Mouse (Mus musculus) layer of hippocampus, postnatal 10 days (tissue): ENCODE measurements around the gene Dnajc25. TPM values are rescaled to one million over a fixed set of nuclear protein-coding genes. Genes with fewer than 3 reads are reported as not detected.

Experiments used
- DNase-seq, 2 experiments: peaks; one replicate each; pipeline ENCODE4 v3.0.0; 2021; ENCODE audit warnings: low spot score in 2 of 2
- long read RNA-seq: library from polyadenylated mRNA; stranded (forward); transcript quantifications from one replicate; pipeline ENCODE4 v2.0.0, GENCODE M21; 2023
- total RNA-seq, 2 experiments: library from RNA; stranded (reverse); gene quantifications; 2 replicates each; pipeline ENCODE4 v1.2.3; 2021

Gene Dnajc25
- total RNA-seq = 1 to 10 TPM; 7.0 to 7.7 TPM
- long read RNA-seq, full-length matches to known transcripts = 7 of 7 reads
- long read RNA-seq, partial matches to known transcripts = 0 of 7 reads
- long read RNA-seq, other reads (novel, unspliced or antisense) = 0 of 7 reads

GRCm38 (mm10) chr4:58994762-58995161, at the start of gene Dnajc25:
Gene Dnajc25 (plus strand): TSS chr4:58995062.
- DNase-seq = no peak

GRCm38 (mm10) chr4:58948391-58948790, 46.5 kb upstream of the Dnajc25 start:
- no peak for DNase-seq

DNA sequence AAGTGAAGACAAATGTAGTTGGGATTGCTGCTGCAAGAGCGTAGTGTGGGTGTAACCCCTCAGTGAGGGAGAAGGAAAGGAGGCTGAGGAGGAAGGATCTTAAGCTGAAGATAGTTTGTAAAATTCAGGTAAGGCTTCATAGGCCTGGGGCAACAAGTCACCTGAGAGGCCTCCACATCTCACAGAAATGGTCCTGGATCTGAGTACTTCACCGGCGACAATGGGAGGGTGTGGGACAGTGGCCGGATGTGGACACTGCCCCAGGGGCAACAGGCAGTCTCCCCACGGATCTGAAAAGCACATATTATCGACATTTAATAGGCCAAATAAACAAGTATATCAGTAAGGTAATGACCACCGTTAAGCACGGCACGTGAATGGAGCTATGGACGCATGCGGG, 42.2 kb upstream of the Dnajc25 start:
- DNase-seq = no peak

DNA sequence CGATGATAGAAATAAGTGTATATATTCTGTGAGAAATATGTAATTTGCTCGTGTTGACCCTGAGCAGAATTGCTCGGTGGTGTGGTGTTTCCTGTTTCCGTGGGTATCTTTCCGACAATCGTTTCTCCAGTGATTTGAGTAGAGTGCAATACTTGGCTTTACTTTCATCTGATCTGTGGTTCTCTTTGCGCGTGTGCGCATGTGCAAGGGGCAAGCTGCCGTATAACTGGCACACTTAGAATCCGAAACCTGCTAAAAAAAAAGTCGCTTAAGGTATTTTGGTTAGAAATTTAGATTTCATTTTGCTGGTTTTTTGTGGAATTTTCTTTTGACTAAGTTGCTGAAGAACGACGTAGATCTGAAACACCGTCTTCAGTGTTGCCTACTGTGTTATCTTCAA, 33.1 kb upstream of the Dnajc25 start:
- no peak for DNase-seq

GRCm38 (mm10) chr4:58963271-58963670, 31.6 kb upstream of the Dnajc25 start:
- no peak for DNase-seq

- no peak for DNase-seq
These were observed 29.7 kb upstream of the Dnajc25 start for GRCm38 (mm10) chr4:58965136-58965535.

DNA sequence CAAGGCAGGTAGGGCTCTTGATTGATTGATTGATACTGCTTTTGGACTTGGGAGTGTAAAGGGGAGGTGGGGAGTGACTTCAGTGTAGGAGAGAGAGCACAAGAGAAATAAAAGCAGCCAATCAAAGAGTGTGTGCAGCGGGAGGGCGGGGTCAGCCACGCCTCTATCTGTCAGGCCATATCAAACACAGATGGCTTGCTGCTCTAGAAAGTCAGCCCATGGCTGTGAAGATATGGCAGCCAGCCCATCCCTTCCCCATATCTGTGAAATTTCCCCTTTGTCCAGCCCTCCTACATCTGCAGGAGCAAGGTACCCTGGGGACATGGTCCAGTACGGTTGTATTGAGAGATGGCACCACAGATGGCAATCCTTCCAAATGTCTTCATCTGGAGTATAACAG, 24.2 kb upstream of the Dnajc25 start:
- DNase-seq = no peak

GRCm38 (mm10) chr4:58975711-58976110, 19.2 kb upstream of the Dnajc25 start:
- DNase-seq = no peak

DNA sequence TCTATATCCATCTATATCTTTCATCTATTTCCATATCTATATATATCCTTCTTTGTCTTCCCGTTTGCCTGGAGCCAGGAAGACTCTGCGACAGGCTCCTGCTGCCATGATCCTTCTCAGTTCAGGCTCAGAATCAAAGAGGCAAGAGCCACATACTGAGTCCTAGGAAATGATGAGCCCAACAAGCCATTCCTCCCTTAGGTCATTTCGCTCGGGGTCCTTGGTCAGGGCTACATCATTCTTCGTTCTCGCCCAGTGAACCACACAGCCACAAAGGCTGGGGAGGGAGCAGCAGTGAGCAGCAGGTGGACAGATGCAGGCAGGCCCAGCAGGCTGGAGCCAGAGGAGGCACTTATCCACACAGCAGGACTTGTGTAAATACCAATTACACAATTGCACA, 13.4 kb upstream of the Dnajc25 start:
- DNase-seq = no peak

DNA sequence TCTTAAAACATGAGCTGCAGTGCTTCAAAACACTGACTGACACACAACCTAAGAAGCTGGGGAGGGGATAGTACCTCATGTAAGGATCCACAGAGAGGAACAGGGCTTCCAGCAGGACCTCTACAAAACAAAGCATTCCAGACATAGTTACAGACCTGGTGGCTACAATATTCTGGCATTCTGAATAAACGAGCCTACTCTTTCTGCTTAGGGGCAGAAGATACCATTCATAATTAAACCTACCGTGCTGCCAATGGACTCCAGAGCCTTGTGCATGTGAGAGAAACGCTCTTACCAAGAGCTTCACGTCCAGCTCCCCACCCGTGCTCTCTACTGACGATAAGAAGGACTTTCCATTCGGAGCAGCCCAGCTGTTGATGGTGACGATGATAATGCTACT, 12.1 kb upstream of the Dnajc25 start:
- no peak for DNase-seq

GRCm38 (mm10) chr4:58985157-58985648, 9.7 kb upstream of the Dnajc25 start:
- peak; percentile 88 to 89 for DNase-seq

DNA sequence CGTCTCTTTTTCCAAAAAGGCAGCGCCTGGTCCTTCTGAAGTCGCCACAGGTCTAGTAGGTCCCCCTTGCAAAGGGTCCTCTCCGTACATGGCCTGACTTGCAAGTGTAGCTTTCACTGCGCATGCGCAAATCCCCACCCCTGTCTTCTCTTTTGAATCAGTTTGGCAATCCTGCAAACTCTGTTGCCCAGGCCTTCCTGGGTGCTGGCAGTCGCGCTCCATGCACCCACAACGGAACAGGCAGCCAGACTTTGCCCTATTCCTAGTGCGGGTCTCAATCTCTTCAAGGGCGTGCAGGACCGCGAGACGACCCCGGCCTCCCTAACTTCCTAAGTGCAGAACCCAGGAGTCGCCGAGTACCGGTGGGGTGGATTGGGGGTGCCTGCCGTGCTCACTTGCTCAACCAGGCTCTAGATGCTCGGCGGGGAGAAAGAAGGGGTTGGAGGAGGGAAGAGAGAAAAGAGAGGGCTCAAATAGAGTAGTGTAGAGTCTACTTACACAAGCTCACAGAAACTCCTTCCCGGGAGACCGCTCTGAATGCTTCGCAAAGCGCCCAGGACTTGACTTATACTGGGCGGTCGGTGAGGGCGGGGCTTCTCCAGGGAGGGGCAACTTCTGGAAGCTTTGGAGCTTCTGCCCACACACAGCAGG, 8.2 kb upstream of the Dnajc25 start, which contains the start of gene Ptgr1:
TSS of gene Ptgr1 (minus strand) at position 580 of the 651 bp plus-strand sequence.
- peak; percentile 72 to 85 for DNase-seq

GRCm38 (mm10) chr4:58989303-58989898, 5.5 kb upstream of the Dnajc25 start:
- no peak for DNase-seq

GRCm38 (mm10) chr4:58990609-58991434, 4.0 kb upstream of the Dnajc25 start:
- no peak for DNase-seq

GRCm38 (mm10) chr4:58992195-58992594, 2.7 kb upstream of the Dnajc25 start:
- DNase-seq = no peak

DNA sequence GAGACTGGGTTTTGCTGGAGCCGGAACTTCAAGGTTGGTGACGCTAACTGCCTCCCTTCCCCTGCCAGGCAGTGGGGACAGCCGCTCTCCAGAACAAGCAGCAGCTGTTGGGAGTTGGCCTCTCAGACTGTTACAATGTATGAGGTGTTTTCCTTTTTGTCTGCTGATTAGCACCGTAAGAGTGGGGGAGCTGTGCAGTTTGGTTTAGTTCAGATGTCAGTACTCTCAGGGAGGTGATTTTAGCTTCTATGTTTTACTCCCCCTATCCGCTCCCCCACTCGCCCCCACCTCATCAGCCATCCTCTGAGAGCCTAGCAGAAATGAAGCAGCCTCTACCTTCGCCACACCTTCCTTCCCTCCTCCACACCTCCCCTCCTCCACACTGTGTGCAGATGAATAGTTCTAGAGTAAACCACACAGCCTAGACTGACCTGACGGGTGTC, 410 bp downstream of the Dnajc25 start:
- no peak for DNase-seq

DNA sequence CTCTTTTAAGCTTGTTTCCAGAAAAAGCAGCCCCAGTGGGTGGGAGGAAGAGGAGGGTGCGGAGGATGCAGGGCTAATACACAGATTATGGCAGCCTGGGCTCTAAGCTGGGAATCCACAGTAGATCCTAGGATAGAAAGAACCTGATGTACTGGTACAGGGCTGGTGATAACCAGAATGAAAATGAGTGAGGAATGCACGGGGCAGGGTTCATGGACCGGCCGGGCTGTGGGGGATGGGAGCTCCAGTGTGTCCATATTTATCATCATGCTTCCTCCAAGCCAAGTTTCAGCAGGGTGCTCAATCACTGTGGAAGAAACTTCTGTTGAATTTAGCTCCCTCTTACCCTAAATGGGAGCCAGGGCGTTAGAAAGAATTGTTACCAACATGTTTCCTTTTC, 2.2 kb downstream of the Dnajc25 start:
- no peak for DNase-seq

DNA sequence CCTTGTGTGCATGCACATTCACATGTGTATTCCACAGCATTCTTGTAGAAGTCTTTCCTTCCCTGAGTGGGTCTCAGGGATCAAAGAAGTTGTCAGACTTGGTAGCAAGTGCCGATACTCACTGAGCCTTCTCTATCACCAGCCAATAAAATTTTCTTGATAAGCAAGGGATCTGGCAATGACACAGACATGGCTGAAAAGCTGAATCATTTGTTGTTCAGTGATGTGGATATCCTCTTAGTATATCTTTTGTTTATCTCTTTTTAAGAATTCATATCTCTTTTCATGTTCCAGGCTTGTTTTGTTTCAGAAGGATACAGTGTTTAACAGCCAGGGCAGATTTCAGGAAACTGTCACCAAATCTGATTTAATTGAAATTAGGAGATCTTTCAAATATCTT, 3.8 kb downstream of the Dnajc25 start:
- no peak for DNase-seq

GRCm38 (mm10) chr4:58999686-59000085, 4.8 kb downstream of the Dnajc25 start:
- DNase-seq = peak; percentile 80 to 81

- no peak for DNase-seq
These were observed 5.8 kb downstream of the Dnajc25 start for GRCm38 (mm10) chr4:59000614-59001013.

- DNase-seq = peak; percentile 86 to 92
These were observed 8.3 kb downstream of the Dnajc25 start, which contains the start of gene Gm20503 for GRCm38 (mm10) chr4:59002948-59003805. Gene Gm20503 (plus strand): TSS chr4:59003210.
